Mouse (Mus musculus) liver, adult 2 months (tissue): ENCODE measurements at regions not wholly inside any gene's neighbourhood (a gene's known extent, or its start where the extent isn't known, plus 50 kb on each side); places are given as distances from the start of the nearest gene placed in this dataset.
A peak's percentile ranks its signal among the peaks of the same experiment; 100 is the strongest.

Source experiments
- DNase-seq: peaks from one replicate; pipeline ENCODE4 v3.0.0-alpha.2; 2011; ENCODE audit warnings: low read depth, low spot score; ENCODE audit errors: extremely low read depth
- H3K27ac ChIP-seq: fragments of 200-500 bp; replicated peaks from 2 replicates; pipeline ENCODE4 v1.5.1; 2012; ENCODE audit warnings: low read depth, mild to moderate bottlenecking, control low read depth, inconsistent platforms, low read length; ENCODE audit not compliant: insufficient read depth
- H3K27me3 ChIP-seq: fragments of 200-500 bp; 2 replicates; pipeline ENCODE4 v1.6.1; 2012; ENCODE audit warnings: mild to moderate bottlenecking, moderate library complexity, low read length, inconsistent platforms; ENCODE audit not compliant: control insufficient read depth, insufficient read depth
- H3K36me3 ChIP-seq: fragments of 200-500 bp; 2 replicates; pipeline ENCODE4 v1.6.1; 2012; ENCODE audit warnings: low read length, inconsistent platforms; ENCODE audit not compliant: control insufficient read depth, insufficient read depth
- H3K4me1 ChIP-seq: fragments of 200-500 bp; 2 replicates; pipeline ENCODE4 v1.6.1; 2011; ENCODE audit warnings: low read length; ENCODE audit not compliant: control insufficient read depth, insufficient read depth
- H3K4me3 ChIP-seq: fragments of 200-500 bp; 2 replicates; pipeline ENCODE4 v1.5.1; 2011; ENCODE audit warnings: low read depth, mild to moderate bottlenecking, control low read depth, low read length, moderate library complexity; ENCODE audit not compliant: insufficient read depth
- H3K79me2 ChIP-seq: fragments of 200-500 bp; 2 replicates; pipeline ENCODE4 v1.6.1; 2012; ENCODE audit warnings: inconsistent platforms, mild to moderate bottlenecking, low read length, moderate library complexity; ENCODE audit not compliant: control insufficient read depth, insufficient read depth
- H3K9ac ChIP-seq: fragments of 200-500 bp; 2 replicates; pipeline ENCODE4 v1.6.1; 2012; ENCODE audit warnings: low read depth, mild to moderate bottlenecking, control low read depth, inconsistent platforms, low read length
- CTCF ChIP-seq: fragments of 200-500 bp; IDR thresholded peaks from 2 replicates; pipeline ENCODE4 v1.5.1; 2011; ENCODE audit warnings: low read depth, low read length, control low read depth
- POLR2A ChIP-seq: fragments of 200-500 bp; IDR thresholded peaks from 2 replicates; pipeline ENCODE4 v1.6.1; 2011; ENCODE audit warnings: low read length, control low read depth; ENCODE audit not compliant: insufficient read depth; ENCODE audit errors: extremely low read depth
- WGBS: fragments of 180-500 bp; shearing (Covaris S2); methylation state at CpG from one replicate; pipeline ENCODE4 v1.1.7; 2018; 5-methylcytosine and 5-hydroxymethylcytosine counted together

GRCm38 (mm10) chr2:11038440-11038839, 133.5 kb upstream of the Prkcq start:
- TF ChIP-seq CTCF (no peak), POLR2A (no peak)
- H3K4me3 ChIP-seq: no peak overlapping the region
- WGBS: 88% methylated on average over 5 of the region's 5 CpGs
- H3K36me3 ChIP-seq: no peaks in the 10 kb centered on the region
- H3K9ac ChIP-seq: no peak overlapping the region
- H3K79me2 ChIP-seq: no peaks in the 10 kb centered on the region
- no peak for DNase-seq
- H3K27me3 ChIP-seq: no peaks in the 10 kb centered on the region
- no peaks in the 10 kb centered on the region for H3K4me1 ChIP-seq
- no peak overlapping the region for H3K27ac ChIP-seq

- Histone ChIP-seq H3K27ac (no peak overlapping the region), H3K4me1 (no peaks in the 10 kb centered on the region), H3K9ac (no peak overlapping the region), H3K27me3 (no peaks in the 10 kb centered on the region), H3K36me3 (no peaks in the 10 kb centered on the region), H3K79me2 (no peaks in the 10 kb centered on the region), H3K4me3 (no peak overlapping the region)
- WGBS: 81% methylated on average over 2 of the region's 2 CpGs
- TF ChIP-seq POLR2A: no peak
- no peak for TF ChIP-seq CTCF
- no peak for DNase-seq
Measured at GRCm38 (mm10) chr2:11040005-11040404, 131.9 kb upstream of the Prkcq start.

GRCm38 (mm10) chr2:11044727-11045274, 127.1 kb upstream of the Prkcq start:
- Histone ChIP-seq H3K4me1 (no peaks in the 10 kb centered on the region), H3K27ac (no peak overlapping the region), H3K4me3 (no peak overlapping the region), H3K36me3 (no peaks in the 10 kb centered on the region), H3K27me3 (no peaks in the 10 kb centered on the region), H3K9ac (no peak overlapping the region), H3K79me2 (no peaks in the 10 kb centered on the region)
- 87% methylated on average over 3 of the region's 3 CpGs for WGBS
- no peak for DNase-seq
- TF ChIP-seq CTCF: no peak
- no peak for TF ChIP-seq POLR2A

GRCm38 (mm10) chr2:11051621-11052020, 120.3 kb upstream of the Prkcq start:
- Histone ChIP-seq H3K36me3 (no peaks in the 10 kb centered on the region), H3K4me1 (no peaks in the 10 kb centered on the region), H3K4me3 (no peak overlapping the region), H3K27ac (no peak overlapping the region), H3K79me2 (no peaks in the 10 kb centered on the region), H3K27me3 (no peaks in the 10 kb centered on the region), H3K9ac (no peak overlapping the region)
- no peak for TF ChIP-seq POLR2A
- no peak for TF ChIP-seq CTCF
- no peak for DNase-seq
- WGBS: 80% methylated on average over 7 of the region's 7 CpGs

GRCm38 (mm10) chr2:11059731-11060425, 112.0 kb upstream of the Prkcq start:
- 24% methylated on average over 9 of the region's 9 CpGs for WGBS
- no peaks in the 10 kb centered on the region for H3K4me1 ChIP-seq
- DNase-seq: peak; percentile 21
- H3K27me3 ChIP-seq: peaks cover 2% of the 10 kb centered on the region; the same call in 1 of the 2 replicates
- no peak overlapping the region for H3K27ac ChIP-seq
- peak; percentile 53 for TF ChIP-seq CTCF
- no peak for TF ChIP-seq POLR2A
- no peaks in the 10 kb centered on the region for H3K36me3 ChIP-seq
- H3K79me2 ChIP-seq: no peaks in the 10 kb centered on the region
- H3K4me3 ChIP-seq: no peak overlapping the region
- no peak overlapping the region for H3K9ac ChIP-seq

GRCm38 (mm10) chr2:11067384-11067783, 104.5 kb upstream of the Prkcq start:
- H3K9ac ChIP-seq: no peak overlapping the region
- no peak overlapping the region for H3K27ac ChIP-seq
- 83% methylated on average over 4 of the region's 4 CpGs for WGBS
- TF ChIP-seq CTCF: no peak
- TF ChIP-seq POLR2A: no peak
- no peaks in the 10 kb centered on the region for H3K4me1 ChIP-seq
- no peaks in the 10 kb centered on the region for H3K27me3 ChIP-seq
- no peaks in the 10 kb centered on the region for H3K79me2 ChIP-seq
- no peak for DNase-seq
- no peaks in the 10 kb centered on the region for H3K36me3 ChIP-seq
- no peak overlapping the region for H3K4me3 ChIP-seq
